Mouse (Mus musculus) erythroblast, adult 5-6 weeks (primary cell): Measurements from ENCODE around the gene Trim31. TPM values are rescaled to one million over a fixed set of nuclear protein-coding genes. Genes with fewer than 3 reads are reported as not detected.

Experiments
- ATAC-seq: replicated peaks from 2 replicates; pipeline ENCODE4 v1.8.0; 2016; ENCODE audit warnings: moderate number of reproducible peaks, mild to moderate bottlenecking, moderate TSS enrichment, inconsistent platforms; ENCODE audit not compliant: poor library complexity, low FRiP score, severe bottlenecking
- total RNA-seq, 2 experiments: library from RNA; stranded (forward) in 1 of 2; stranded (reverse) in 1 of 2; fragments of 150-400 nt in 1 of 2; fragments of 200-764, 138-1000 nt in 1 of 2; gene quantifications; 2 replicates each; pipeline versions ENCODE4 v1.2.3 to v1.2.4; 2015 to 2017; ENCODE audit warnings: low replicate concordance in 2 of 2

The Trim31 gene
- total RNA-seq, 2 experiments from 2014 or later, result not detected

GRCm38 (mm10) chr17:36942391-36942790 lies 44.5 kb downstream of the Trim31 start:
- no peak for ATAC-seq

GRCm38 (mm10) chr17:36942791-36943471 lies 45.0 kb downstream of the Trim31 start, which contains the start of gene Rnf39:
Gene Rnf39 (plus strand): TSS chr17:36942918.
- no peak for ATAC-seq

- no peak for ATAC-seq
Observed at GRCm38 (mm10) chr17:36943691-36944090, 45.8 kb downstream of the Trim31 start.

GRCm38 (mm10) chr17:36944121-36944775 lies 46.3 kb downstream of the Trim31 start:
- ATAC-seq, result no peak

GRCm38 (mm10) chr17:36947051-36947819 lies 49.3 kb downstream of the Trim31 start:
- no peak for ATAC-seq

- ATAC-seq, result no peak
Observed at GRCm38 (mm10) chr17:36948286-36948685, 50.4 kb downstream of the Trim31 start.

- no peak for ATAC-seq
Observed at GRCm38 (mm10) chr17:36949265-36949664, 51.3 kb downstream of the Trim31 start.

GRCm38 (mm10) chr17:36950981-36951947 lies 53.3 kb downstream of the Trim31 start, which contains the start of gene Ppp1r11:
Gene Ppp1r11 (minus strand): TSS chr17:36951741.
- ATAC-seq, result peak; percentile 99

GRCm38 (mm10) chr17:36952631-36953030 lies 54.7 kb downstream of the Trim31 start:
- ATAC-seq, result no peak

GRCm38 (mm10) chr17:36953062-36953461 lies 55.1 kb downstream of the Trim31 start:
- no peak for ATAC-seq

- ATAC-seq, result peak; percentile 99
Observed at GRCm38 (mm10) chr17:36957999-36958743, 60.3 kb downstream of the Trim31 start, which contains the start of the genes Znrd1 and Znrd1as. Gene Znrd1 (minus strand): TSS chr17:36958559. Gene Znrd1as (plus strand): TSS chr17:36958592.

GRCm38 (mm10) chr17:36958884-36959283 lies 61.0 kb downstream of the Trim31 start:
- no peak for ATAC-seq

Other genes starting within 250 kb of the Trim31 start
- not detected in 2 replicates for gene H2-M1, start 225.9 kb upstream of the Trim31 start, total RNA-seq (2015; ENCODE audit: low replicate concordance)
- gene H2-M1, start 225.9 kb upstream of the Trim31 start, total RNA-seq (2017; ENCODE audit: low replicate concordance), result not detected in 2 replicates
- gene H2-M10.5, start 125.2 kb upstream of the Trim31 start, total RNA-seq (2015; ENCODE audit: low replicate concordance), result not detected in 2 replicates
- not detected in 2 replicates for gene H2-M10.5, start 125.2 kb upstream of the Trim31 start, total RNA-seq (2017; ENCODE audit: low replicate concordance)
- gene H2-M10.6, start 85.9 kb upstream of the Trim31 start, total RNA-seq (2015; ENCODE audit: low replicate concordance), result not detected in 2 replicates
- gene H2-M10.6, start 85.9 kb upstream of the Trim31 start, total RNA-seq (2017; ENCODE audit: low replicate concordance), result not detected in 2 replicates
- 88.8 and 93.2 TPM in 2 replicates for gene Trim26, start 61.0 kb upstream of the Trim31 start, total RNA-seq (2015; ENCODE audit: low replicate concordance)
- 63.6 and 65.4 TPM in 2 replicates for gene Trim26, start 61.0 kb upstream of the Trim31 start, total RNA-seq (2017; ENCODE audit: low replicate concordance)
- not detected in 2 replicates for gene Trim15, start 30.9 kb upstream of the Trim31 start, total RNA-seq (2015; ENCODE audit: low replicate concordance)
- gene Trim15, start 30.9 kb upstream of the Trim31 start, total RNA-seq (2017; ENCODE audit: low replicate concordance), result 0.70 and 2.5 TPM in 2 replicates
- gene Trim10, start 28.5 kb upstream of the Trim31 start, total RNA-seq (2015; ENCODE audit: low replicate concordance), result 592 TPM in 2 replicates
- gene Trim10, start 28.5 kb upstream of the Trim31 start, total RNA-seq (2017; ENCODE audit: low replicate concordance), result 1,227 and 1,601 TPM in 2 replicates
- not detected in 2 replicates for gene Trim40, start 8.0 kb upstream of the Trim31 start, total RNA-seq (2015; ENCODE audit: low replicate concordance)
- not detected in 2 replicates for gene Trim40, start 8.0 kb upstream of the Trim31 start, total RNA-seq (2017; ENCODE audit: low replicate concordance)
- gene Rnf39, start 44.8 kb downstream of the Trim31 start, total RNA-seq (2015; ENCODE audit: low replicate concordance), result not detected in 2 replicates
- not detected in 2 replicates for gene Rnf39, start 44.8 kb downstream of the Trim31 start, total RNA-seq (2017; ENCODE audit: low replicate concordance)
- gene Ppp1r11, start 53.6 kb downstream of the Trim31 start, total RNA-seq (2015; ENCODE audit: low replicate concordance), result 21.9 and 35.5 TPM in 2 replicates
- gene Ppp1r11, start 53.6 kb downstream of the Trim31 start, total RNA-seq (2017; ENCODE audit: low replicate concordance), result 8.8 and 14.4 TPM in 2 replicates
- gene Znrd1, start 60.4 kb downstream of the Trim31 start, total RNA-seq (2015; ENCODE audit: low replicate concordance), result 18.8 and 23.2 TPM in 2 replicates
- 5.7 and 11.0 TPM in 2 replicates for gene Znrd1, start 60.4 kb downstream of the Trim31 start, total RNA-seq (2017; ENCODE audit: low replicate concordance)
- 3.8 TPM in 1 of 2 replicates, not detected in the other for gene Znrd1as, start 60.5 kb downstream of the Trim31 start, total RNA-seq (2015; ENCODE audit: low replicate concordance)
- gene Znrd1as, start 60.5 kb downstream of the Trim31 start, total RNA-seq (2017; ENCODE audit: low replicate concordance), result 0.51 and 7.0 TPM in 2 replicates
- gene 2410137M14Rik, start 83.1 kb downstream of the Trim31 start, total RNA-seq (2015; ENCODE audit: low replicate concordance), result not detected in 2 replicates
- gene 2410137M14Rik, start 83.1 kb downstream of the Trim31 start, total RNA-seq (2017; ENCODE audit: low replicate concordance), result not detected in 2 replicates
- gene H2-M5, start 91.4 kb downstream of the Trim31 start, total RNA-seq (2015; ENCODE audit: low replicate concordance), result not detected in 2 replicates
- gene H2-M5, start 91.4 kb downstream of the Trim31 start, total RNA-seq (2017; ENCODE audit: low replicate concordance), result not detected in 2 replicates
- not detected in 2 replicates for gene Zfp57, start 103.0 kb downstream of the Trim31 start, total RNA-seq (2015; ENCODE audit: low replicate concordance)
- not detected in 2 replicates for gene Zfp57, start 103.0 kb downstream of the Trim31 start, total RNA-seq (2017; ENCODE audit: low replicate concordance)
- not detected in 2 replicates for gene Mog, start 125.3 kb downstream of the Trim31 start, total RNA-seq (2015; ENCODE audit: low replicate concordance)
- gene Mog, start 125.3 kb downstream of the Trim31 start, total RNA-seq (2017; ENCODE audit: low replicate concordance), result not detected in 2 replicates
- gene Gabbr1, start 147.8 kb downstream of the Trim31 start, total RNA-seq (2015; ENCODE audit: low replicate concordance), result 0.42 and 1.2 TPM in 2 replicates
- gene Gabbr1, start 147.8 kb downstream of the Trim31 start, total RNA-seq (2017; ENCODE audit: low replicate concordance), result 0.85 and 1.1 TPM in 2 replicates
- gene Olfr90, start 190.4 kb downstream of the Trim31 start, total RNA-seq (2015; ENCODE audit: low replicate concordance), result not detected in 2 replicates
- gene Olfr90, start 190.4 kb downstream of the Trim31 start, total RNA-seq (2017; ENCODE audit: low replicate concordance), result not detected in 2 replicates
- gene Olfr91, start 200.2 kb downstream of the Trim31 start, total RNA-seq (2015; ENCODE audit: low replicate concordance), result not detected in 2 replicates
- gene Olfr91, start 200.2 kb downstream of the Trim31 start, total RNA-seq (2017; ENCODE audit: low replicate concordance), result not detected in 2 replicates
- not detected in 2 replicates for gene Olfr92, start 222.0 kb downstream of the Trim31 start, total RNA-seq (2015; ENCODE audit: low replicate concordance)
- not detected in 2 replicates for gene Olfr92, start 222.0 kb downstream of the Trim31 start, total RNA-seq (2017; ENCODE audit: low replicate concordance)